Mouse (Mus musculus): ENCODE data around the gene Rac1. TPM values are rescaled to one million over a fixed set of nuclear protein-coding genes. Genes with fewer than 3 reads are reported as not detected.

The Rac1 gene
- polyA plus RNA-seq, 1 experiment: 245 TPM

DNA sequence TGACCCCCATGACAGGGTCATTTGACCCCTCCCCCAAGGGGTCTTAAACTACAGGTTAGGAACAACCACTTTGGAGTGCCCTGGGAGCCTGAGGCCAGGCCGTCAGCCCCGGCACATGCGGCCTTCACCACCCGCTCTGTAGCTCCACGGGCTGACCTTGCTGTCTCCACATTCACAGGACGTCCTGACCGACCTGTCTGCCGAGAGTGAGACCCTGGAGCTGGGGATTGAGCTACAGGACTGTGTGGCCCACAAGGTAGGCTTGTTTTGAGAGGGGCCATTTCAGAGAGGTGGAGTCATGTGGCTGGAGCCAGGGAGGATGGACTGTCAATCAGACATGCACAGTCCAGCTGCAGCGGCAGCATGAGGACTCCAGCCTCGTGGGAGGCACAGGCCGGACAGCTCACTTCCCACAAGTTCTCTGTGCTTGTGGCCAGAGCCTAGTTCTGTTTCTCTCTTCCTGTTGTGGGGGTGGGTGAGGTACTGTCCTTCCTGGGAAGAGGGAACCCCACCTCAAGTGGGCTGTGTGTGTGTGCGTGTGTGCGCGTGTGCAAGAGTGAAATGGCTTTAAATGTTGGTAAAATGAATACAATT is 38.0 kb downstream of the Rac1 start:
- TF ChIP-seq TCF12 (IDR thresholded peaks at IDR 0.05; ENCODE audit: insufficient read depth, poor library complexity, severe bottlenecking): no peak
- H3K27me3 ChIP-seq (ENCODE audit: control insufficient read depth, insufficient read depth, insufficient read length): no peaks in the 10 kb centered on the region
- H3K4me3 ChIP-seq: no peak overlapping the region
- no peaks in the 10 kb centered on the region for H3K36me3 ChIP-seq (ENCODE audit: control insufficient read depth, insufficient read depth)
- no peak overlapping the region for H3ac ChIP-seq (ENCODE audit: control insufficient read depth, insufficient read length)
- H3K4me2 ChIP-seq (ENCODE audit: low read depth): no peak overlapping the region
- no peaks in the 10 kb centered on the region for H3K79me2 ChIP-seq (ENCODE audit: control insufficient read depth, insufficient read depth)

DNA sequence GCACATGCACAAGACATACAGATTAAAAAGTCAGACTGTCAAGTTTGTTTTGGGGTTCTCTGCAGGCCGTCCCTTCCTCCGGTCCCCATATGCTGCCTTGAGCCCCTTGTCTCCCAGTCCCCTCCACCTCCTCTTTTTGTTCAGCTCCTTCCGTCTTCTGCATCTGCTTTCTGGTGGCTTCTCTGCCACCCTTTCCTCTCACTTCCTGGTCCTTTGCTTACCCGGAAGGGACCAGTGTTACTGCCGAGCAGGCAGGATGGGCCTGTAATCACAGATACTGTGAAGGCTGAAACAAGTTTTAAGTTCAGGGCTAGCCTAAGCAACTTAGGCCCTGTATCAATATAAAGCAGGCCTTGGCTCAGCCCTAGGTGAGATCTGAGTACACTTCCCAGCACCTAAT is 39.8 kb downstream of the Rac1 start:
- H3ac ChIP-seq (ENCODE audit: control insufficient read depth, insufficient read length): no peak overlapping the region
- no peaks in the 10 kb centered on the region for H3K36me3 ChIP-seq (ENCODE audit: control insufficient read depth, insufficient read depth)
- H3K4me3 ChIP-seq: no peak overlapping the region
- H3K27me3 ChIP-seq (ENCODE audit: control insufficient read depth, insufficient read depth, insufficient read length): no peaks in the 10 kb centered on the region
- H3K79me2 ChIP-seq (ENCODE audit: control insufficient read depth, insufficient read depth): no peaks in the 10 kb centered on the region
- TF ChIP-seq MAX (IDR thresholded peaks at IDR 0.05; ENCODE audit: low read depth): no peak
- TF ChIP-seq SRF (IDR thresholded peaks at IDR 0.05; ENCODE audit: control insufficient read depth, insufficient read length, low read depth): no peak
- no peak for TF ChIP-seq TCF3 (IDR thresholded peaks at IDR 0.05; ENCODE audit: insufficient read length, low read depth)
- TF ChIP-seq POLR2AphosphoS2 (IDR thresholded peaks at IDR 0.05; ENCODE audit: insufficient read length, low read depth): no peak
- no peak for TF ChIP-seq TCF12 (IDR thresholded peaks at IDR 0.05; ENCODE audit: insufficient read depth, poor library complexity, severe bottlenecking)
- no peak for TF ChIP-seq MYOG (IDR thresholded peaks at IDR 0.05; ENCODE audit: control insufficient read depth in 1 of 3, insufficient read depth in 1 of 3, insufficient read length in 2 of 3, low read depth in 2 of 3)
- TF ChIP-seq REST (IDR thresholded peaks at IDR 0.05; ENCODE audit: insufficient read depth, insufficient read length): no peak
- TF ChIP-seq E2F4 (IDR thresholded peaks at IDR 0.05; ENCODE audit: insufficient read depth): no peak
- TF ChIP-seq MYOD1 (IDR thresholded peaks at IDR 0.05; ENCODE audit: control insufficient read depth in 1 of 3, insufficient read length in 2 of 3, low read depth in 2 of 3): no peak
- H3K4me2 ChIP-seq (ENCODE audit: low read depth): no peak overlapping the region

DNA sequence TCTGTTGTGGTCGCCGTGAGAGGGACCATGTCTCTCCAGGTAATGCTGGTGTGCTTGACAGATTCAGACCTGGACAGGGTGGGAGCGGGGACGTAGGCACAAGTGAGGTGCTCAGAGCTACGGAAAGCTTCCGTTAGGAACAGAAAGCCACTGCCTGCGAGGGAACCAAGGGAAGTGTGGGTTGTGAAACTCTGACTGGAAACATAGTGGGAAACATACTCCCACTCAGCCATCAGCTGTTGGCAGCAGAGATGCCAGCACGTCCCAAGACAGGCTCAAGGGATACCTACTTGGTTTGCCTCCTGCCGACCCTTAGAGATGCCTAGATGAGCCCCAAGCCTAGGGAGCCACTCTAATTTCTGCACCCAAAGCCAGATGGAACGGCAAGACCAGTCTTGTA is 40.6 kb downstream of the Rac1 start:
- no peak overlapping the region for H3K4me2 ChIP-seq (ENCODE audit: low read depth)
- no peak overlapping the region for H3K4me3 ChIP-seq
- TF ChIP-seq MYOG (IDR thresholded peaks at IDR 0.05; ENCODE audit: control insufficient read depth in 1 of 3, insufficient read depth in 1 of 3, insufficient read length in 2 of 3, low read depth in 2 of 3): no peak
- TF ChIP-seq MYOD1 (IDR thresholded peaks at IDR 0.05; ENCODE audit: control insufficient read depth in 1 of 3, insufficient read length in 2 of 3, low read depth in 2 of 3): no peak
- TF ChIP-seq TCF3 (IDR thresholded peaks at IDR 0.05; ENCODE audit: insufficient read length, low read depth): no peak
- no peak for TF ChIP-seq TCF12 (IDR thresholded peaks at IDR 0.05; ENCODE audit: insufficient read depth, poor library complexity, severe bottlenecking)
- TF ChIP-seq CEBPB (IDR thresholded peaks at IDR 0.05; ENCODE audit: insufficient read depth, poor library complexity, severe bottlenecking): no peak
- TF ChIP-seq USF1 (IDR thresholded peaks at IDR 0.05; ENCODE audit: low read depth): no peak
- no peak for TF ChIP-seq POLR2A (IDR thresholded peaks at IDR 0.05; ENCODE audit: insufficient read length, low read depth)
- TF ChIP-seq SRF (IDR thresholded peaks at IDR 0.05; ENCODE audit: control insufficient read depth, insufficient read length, low read depth): no peak
- TF ChIP-seq POLR2AphosphoS2 (IDR thresholded peaks at IDR 0.05; ENCODE audit: insufficient read length, low read depth): no peak
- TF ChIP-seq REST (IDR thresholded peaks at IDR 0.05; ENCODE audit: insufficient read depth, insufficient read length): no peak
- H3K27me3 ChIP-seq (ENCODE audit: control insufficient read depth, insufficient read depth, insufficient read length): no peaks in the 10 kb centered on the region
- no peaks in the 10 kb centered on the region for H3K79me2 ChIP-seq (ENCODE audit: control insufficient read depth, insufficient read depth)
- H3K36me3 ChIP-seq (ENCODE audit: control insufficient read depth, insufficient read depth): no peaks in the 10 kb centered on the region
- no peak overlapping the region for H3ac ChIP-seq (ENCODE audit: control insufficient read depth, insufficient read length)

DNA sequence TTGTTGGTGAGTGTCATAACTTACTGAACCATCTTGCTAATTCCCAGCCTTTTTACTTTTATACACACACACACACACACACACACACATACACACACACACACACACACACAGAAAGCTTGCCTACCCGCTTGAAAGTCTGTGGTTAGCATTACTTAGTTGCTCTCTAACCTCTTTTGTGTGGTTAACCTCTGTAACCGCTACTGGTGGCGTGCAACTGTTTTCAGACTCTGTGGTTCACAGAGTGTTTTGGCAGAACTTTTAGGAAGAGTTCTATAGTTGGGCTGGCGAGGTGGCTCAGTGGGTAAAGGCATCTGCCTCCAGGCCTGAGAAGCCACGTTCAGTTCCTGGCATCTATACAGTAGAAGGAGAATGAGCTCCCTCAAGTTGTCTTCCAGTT is 42.9 kb downstream of the Rac1 start:
- Histone ChIP-seq H3K27me3 (ENCODE audit: control insufficient read depth, insufficient read depth, insufficient read length) (no peaks in the 10 kb centered on the region), H3K4me2 (ENCODE audit: low read depth) (no peak overlapping the region), H3K79me2 (ENCODE audit: control insufficient read depth, insufficient read depth) (no peaks in the 10 kb centered on the region), H3K36me3 (ENCODE audit: control insufficient read depth, insufficient read depth) (no peaks in the 10 kb centered on the region), H3K4me3 (no peak overlapping the region), H3ac (ENCODE audit: control insufficient read depth, insufficient read length) (no peak overlapping the region)
- TF ChIP-seq POLR2A (IDR thresholded peaks at IDR 0.05; ENCODE audit: insufficient read length, low read depth) (no peak), MYOG (IDR thresholded peaks at IDR 0.05; ENCODE audit: control insufficient read depth in 1 of 3, insufficient read depth in 1 of 3, insufficient read length in 2 of 3, low read depth in 2 of 3) (no peak), USF1 (IDR thresholded peaks at IDR 0.05; ENCODE audit: low read depth) (no peak), TCF3 (IDR thresholded peaks at IDR 0.05; ENCODE audit: insufficient read length, low read depth) (no peak), MYOD1 (IDR thresholded peaks at IDR 0.05; ENCODE audit: control insufficient read depth in 1 of 3, insufficient read length in 2 of 3, low read depth in 2 of 3) (no peak), E2F4 (IDR thresholded peaks at IDR 0.05; ENCODE audit: insufficient read depth) (no peak), POLR2AphosphoS2 (IDR thresholded peaks at IDR 0.05; ENCODE audit: insufficient read length, low read depth) (no peak), CEBPB (IDR thresholded peaks at IDR 0.05; ENCODE audit: insufficient read depth, poor library complexity, severe bottlenecking) (no peak)

DNA sequence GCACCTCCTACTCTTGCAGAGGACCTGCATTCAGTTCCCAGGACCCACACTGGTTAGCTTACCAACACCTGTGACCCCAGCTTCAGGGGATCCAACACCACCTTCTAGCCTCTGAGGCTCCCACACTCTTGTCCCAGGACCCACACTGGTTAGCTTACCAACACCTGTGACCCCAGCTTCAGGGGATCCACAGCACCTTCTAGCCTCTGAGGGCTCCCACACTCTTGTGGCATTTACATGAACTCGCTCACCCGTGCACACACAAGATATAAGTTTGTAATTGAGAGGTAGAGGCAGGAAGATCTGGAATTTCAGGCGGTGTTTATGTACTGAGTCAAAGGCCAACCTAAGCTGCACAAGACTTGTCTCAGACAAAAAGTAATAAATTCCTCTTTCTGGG is 49.9 kb downstream of the Rac1 start:
- H3K36me3 ChIP-seq (ENCODE audit: control insufficient read depth, insufficient read depth): no peaks in the 10 kb centered on the region
- H3K79me2 ChIP-seq (ENCODE audit: control insufficient read depth, insufficient read depth): no peaks in the 10 kb centered on the region
- H3K4me2 ChIP-seq (ENCODE audit: low read depth): no peak overlapping the region
- H3ac ChIP-seq (ENCODE audit: control insufficient read depth, insufficient read length): no peak overlapping the region
- H3K4me3 ChIP-seq: no peak overlapping the region
- TF ChIP-seq MYOG (IDR thresholded peaks at IDR 0.05; ENCODE audit: control insufficient read depth in 1 of 3, insufficient read depth in 1 of 3, insufficient read length in 2 of 3, low read depth in 2 of 3): no peak
- TF ChIP-seq TCF3 (IDR thresholded peaks at IDR 0.05; ENCODE audit: insufficient read length, low read depth): no peak
- TF ChIP-seq MYOD1 (IDR thresholded peaks at IDR 0.05; ENCODE audit: control insufficient read depth in 1 of 3, insufficient read length in 2 of 3, low read depth in 2 of 3): no peak
- no peak for TF ChIP-seq E2F4 (IDR thresholded peaks at IDR 0.05; ENCODE audit: insufficient read depth)
- TF ChIP-seq MAX (IDR thresholded peaks at IDR 0.05; ENCODE audit: low read depth): no peak
- H3K27me3 ChIP-seq (ENCODE audit: control insufficient read depth, insufficient read depth, insufficient read length): no peaks in the 10 kb centered on the region
